Mouse (Mus musculus) neural tube, embryonic 15.5 days (tissue): ENCODE measurements around the gene Exosc5. TPM values are rescaled to one million over a fixed set of nuclear protein-coding genes. Genes with fewer than 3 reads are reported as not detected.

ENCODE experiments used
- ATAC-seq: fragments of 200-750 bp; cut with Nextera tagmentation; 2 replicates; pipeline ENCODE4 v1.8.0; 2017; ENCODE audit warnings: mild to moderate bottlenecking, moderate TSS enrichment, moderate library complexity; ENCODE audit not compliant: low FRiP score
- H3K27ac ChIP-seq: fragments of 300-500 bp; sonication (generic); replicated peaks from 2 replicates; pipeline ENCODE4 v1.5.1; 2015; ENCODE audit warnings: mild to moderate bottlenecking, inconsistent platforms
- H3K27me3 ChIP-seq: fragments of 300-500 bp; sonication (generic); replicated peaks from 2 replicates; pipeline ENCODE4 v1.6.1; 2015; ENCODE audit warnings: inconsistent platforms
- H3K36me3 ChIP-seq: fragments of 300-500 bp; sonication (generic); 2 replicates; pipeline ENCODE4 v1.6.1; 2015; ENCODE audit warnings: inconsistent platforms
- H3K4me1 ChIP-seq: fragments of 300-500 bp; sonication (generic); 2 replicates; pipeline ENCODE4 v1.6.1; 2015; ENCODE audit warnings: inconsistent platforms
- H3K4me2 ChIP-seq: fragments of 300-500 bp; sonication (generic); 2 replicates; pipeline ENCODE4 v1.6.1; 2015; ENCODE audit warnings: inconsistent platforms, mild to moderate bottlenecking, moderate library complexity
- H3K4me3 ChIP-seq: fragments of 300-500 bp; sonication (generic); replicated peaks from 2 replicates; pipeline ENCODE4 v1.5.1; 2015; ENCODE audit warnings: mild to moderate bottlenecking, inconsistent platforms
- H3K9ac ChIP-seq: fragments of 300-500 bp; sonication (generic); replicated peaks from 2 replicates; pipeline ENCODE4 v1.6.1; 2015; ENCODE audit warnings: mild to moderate bottlenecking, inconsistent platforms
- H3K9me3 ChIP-seq: fragments of 300-500 bp; sonication (generic); replicated peaks from 2 replicates; pipeline ENCODE4 v1.6.1; 2016; ENCODE audit warnings: inconsistent platforms
- WGBS: fragments of 180-500 bp; shearing (Covaris S2); methylation state at CpG from one replicate; pipeline ENCODE4 v1.1.7; 2015; ENCODE audit warnings: mixed read lengths; 5-methylcytosine and 5-hydroxymethylcytosine counted together
- polyA plus RNA-seq: library from polyadenylated mRNA; unstranded; fragments of >200 nt; fragmentation: Nextera tagmentation; extraction: Ambion mirVana; gene quantifications from 2 replicates; pipeline ENCODE4 v1.2.1, GENCODE M21; 2015

Exosc5 gene
- polyA plus RNA-seq, 1 experiment from 2014 or later = 36.8 TPM

GRCm38 (mm10) chr7:25711731-25712197, 52.8 kb downstream of the Exosc5 start:
- no peaks in the 10 kb centered on the region for H3K9me3 ChIP-seq
- no peak for ATAC-seq
- H3K9ac ChIP-seq = no peak overlapping the region
- H3K4me3 ChIP-seq = no peak overlapping the region
- H3K27me3 ChIP-seq = no peaks in the 10 kb centered on the region
- WGBS = 33% methylated on average over 7 of the region's 7 CpGs
- H3K36me3 ChIP-seq = peaks cover 41% of the 10 kb centered on the region
- H3K27ac ChIP-seq = 0 out of 2 replicates have a peak overlapping the region, but pooled peaks have one; percentile 8
- no peak overlapping the region for H3K4me2 ChIP-seq
- H3K4me1 ChIP-seq = peaks cover 14% of the 10 kb centered on the region

- Histone ChIP-seq H3K27ac (no peak overlapping the region), H3K36me3 (peaks cover 41% of the 10 kb centered on the region), H3K9me3 (no peaks in the 10 kb centered on the region), H3K4me2 (no peak overlapping the region), H3K4me3 (no peak overlapping the region), H3K27me3 (no peaks in the 10 kb centered on the region), H3K9ac (no peak overlapping the region), H3K4me1 (peaks cover 23% of the 10 kb centered on the region)
- ATAC-seq = no peak
- 90% methylated on average over 9 of the region's 9 CpGs for WGBS
Measured at GRCm38 (mm10) chr7:25712801-25713200, 53.8 kb downstream of the Exosc5 start.

- no peak for ATAC-seq
- no peak overlapping the region for H3K4me2 ChIP-seq
- no peak overlapping the region for H3K27ac ChIP-seq
- no peak overlapping the region for H3K9ac ChIP-seq
- peaks cover 41% of the 10 kb centered on the region for H3K36me3 ChIP-seq
- peaks cover 34% of the 10 kb centered on the region for H3K4me1 ChIP-seq
- H3K4me3 ChIP-seq = no peak overlapping the region
- WGBS = 94% methylated on average over 8 of the region's 8 CpGs
- H3K9me3 ChIP-seq = no peaks in the 10 kb centered on the region
- no peaks in the 10 kb centered on the region for H3K27me3 ChIP-seq
Measured at GRCm38 (mm10) chr7:25714581-25714980, 55.6 kb downstream of the Exosc5 start.

- WGBS = 96% methylated on average over 22 of the region's 22 CpGs
- no peaks in the 10 kb centered on the region for H3K27me3 ChIP-seq
- peaks cover 49% of the 10 kb centered on the region for H3K36me3 ChIP-seq
- H3K4me1 ChIP-seq = peaks cover 25% of the 10 kb centered on the region
- H3K4me3 ChIP-seq = no peak overlapping the region
- no peak overlapping the region for H3K27ac ChIP-seq
- no peaks in the 10 kb centered on the region for H3K9me3 ChIP-seq
- no peak for ATAC-seq
- no peak overlapping the region for H3K9ac ChIP-seq
- no peak overlapping the region for H3K4me2 ChIP-seq
Measured at GRCm38 (mm10) chr7:25715731-25716271, 56.8 kb downstream of the Exosc5 start.

GRCm38 (mm10) chr7:25717478-25717877, 58.5 kb downstream of the Exosc5 start:
- Histone ChIP-seq H3K27me3 (no peaks in the 10 kb centered on the region), H3K9ac (no peak overlapping the region), H3K4me2 (peak overlapping the region; percentile 85), H3K4me3 (no peak overlapping the region; the same call in 1 of the 2 replicates), H3K4me1 (peaks cover 23% of the 10 kb centered on the region), H3K36me3 (peaks cover 57% of the 10 kb centered on the region), H3K27ac (no peak overlapping the region), H3K9me3 (no peaks in the 10 kb centered on the region)
- no peak for ATAC-seq
- 92% methylated on average over 3 of the region's 3 CpGs for WGBS

- Histone ChIP-seq H3K9me3 (no peaks in the 10 kb centered on the region), H3K27ac (peak within 1 kb of the TSS; percentile 88), H3K36me3 (peaks cover 57% of the 10 kb centered on the region), H3K4me3 (peak within 1 kb of the TSS; percentile 77), H3K4me1 (peaks cover 23% of the 10 kb centered on the region), H3K27me3 (no peaks in the 10 kb centered on the region), H3K9ac (peak within 1 kb of the TSS; percentile 74), H3K4me2 (peak within 1 kb of the TSS; percentile 85)
- 5% methylated on average over 32 of the region's 32 CpGs for WGBS
- ATAC-seq = peak; percentile 84
Measured at GRCm38 (mm10) chr7:25718788-25719417, 59.9 kb downstream of the Exosc5 start, which contains the start of gene Ccdc97. Gene Ccdc97, minus strand, starts transcription at chr7:25719088.

- 64% methylated on average over 10 of the region's 10 CpGs for WGBS
- peak overlapping the region; percentile 77; the same call in 1 of the 2 replicates for H3K4me3 ChIP-seq
- peak; percentile 33 for ATAC-seq
- no peaks in the 10 kb centered on the region for H3K9me3 ChIP-seq
- H3K27me3 ChIP-seq = no peaks in the 10 kb centered on the region
- no peak overlapping the region for H3K9ac ChIP-seq
- peaks cover 57% of the 10 kb centered on the region for H3K36me3 ChIP-seq
- peak overlapping the region; percentile 88; the same call in 1 of the 2 replicates for H3K27ac ChIP-seq
- peaks cover 23% of the 10 kb centered on the region for H3K4me1 ChIP-seq
- peak overlapping the region; percentile 85 for H3K4me2 ChIP-seq
Measured at GRCm38 (mm10) chr7:25719761-25720610, 61.0 kb downstream of the Exosc5 start.

- Histone ChIP-seq H3K27ac (no peak overlapping the region), H3K4me2 (no peak overlapping the region), H3K9ac (no peak overlapping the region), H3K27me3 (no peaks in the 10 kb centered on the region), H3K4me1 (peaks cover 23% of the 10 kb centered on the region), H3K9me3 (no peaks in the 10 kb centered on the region), H3K36me3 (peaks cover 57% of the 10 kb centered on the region), H3K4me3 (no peak overlapping the region)
- ATAC-seq = no peak
- WGBS = 94% methylated on average over 5 of the region's 5 CpGs
Measured at GRCm38 (mm10) chr7:25720760-25721159, 61.8 kb downstream of the Exosc5 start.

Other genes with a start within 250 kb of the Exosc5 start
- gene Cxcl17, start 246.3 kb upstream of the Exosc5 start, polyA plus RNA-seq = 1.3 and 1.6 TPM in 2 replicates
- 1.1 and 3.4 TPM in 2 replicates for gene Ceacam1, start 181.6 kb upstream of the Exosc5 start, polyA plus RNA-seq
- gene Ceacam2, start 119.3 kb upstream of the Exosc5 start, polyA plus RNA-seq = 0.08 and 0.19 TPM in 2 replicates
- gene Erich4, start 43.3 kb upstream of the Exosc5 start, polyA plus RNA-seq = 0.20 TPM in 1 of 2 replicates, not detected in the other
- gene Dmac2, start 39.8 kb upstream of the Exosc5 start, polyA plus RNA-seq = 48.2 and 49.5 TPM in 2 replicates
- 1.8 and 5.3 TPM in 2 replicates for gene B3gnt8, start 32.5 kb upstream of the Exosc5 start, polyA plus RNA-seq
- gene Bckdha, start 183 bp upstream of the Exosc5 start, polyA plus RNA-seq = 39.6 and 49.5 TPM in 2 replicates
- gene Tmem91, start 16.0 kb downstream of the Exosc5 start, polyA plus RNA-seq = 73.9 and 97.4 TPM in 2 replicates
- gene B9d2, start 21.6 kb downstream of the Exosc5 start, polyA plus RNA-seq = 42.9 and 46.9 TPM in 2 replicates
- gene Tgfb1, start 27.8 kb downstream of the Exosc5 start, polyA plus RNA-seq = 0.88 and 1.8 TPM in 2 replicates
- gene Ccdc97, start 59.9 kb downstream of the Exosc5 start, polyA plus RNA-seq = 30.2 and 33.2 TPM in 2 replicates
- gene Hnrnpul1, start 95.6 kb downstream of the Exosc5 start, polyA plus RNA-seq = 37.3 and 43.9 TPM in 2 replicates
- gene Axl, start 129.5 kb downstream of the Exosc5 start, polyA plus RNA-seq = 27.6 and 35.8 TPM in 2 replicates
- gene Cyp2s1, start 157.7 kb downstream of the Exosc5 start, polyA plus RNA-seq = 2.8 and 6.1 TPM in 2 replicates
- gene Cyp2b10, start 238.5 kb downstream of the Exosc5 start, polyA plus RNA-seq = not detected in 2 replicates